Mouse (Mus musculus) limb, embryonic 11.5 days (tissue): ENCODE measurements at regions not wholly inside any gene's neighbourhood (a gene's known extent, or its start where the extent isn't known, plus 50 kb on each side); places are given as distances from the start of the nearest gene placed in this dataset.

Experiments
- ATAC-seq: fragments of 200-750 bp; cut with Nextera tagmentation; 2 replicates; pipeline ENCODE4 v1.8.0; 2017; ENCODE audit warnings: low read depth; ENCODE audit not compliant: insufficient number of reproducible peaks, low FRiP score, low TSS enrichment
- DNase-seq: peaks from one replicate; pipeline ENCODE4 v3.0.0-alpha.2; 2015; ENCODE audit warnings: low spot score
- H3K27ac ChIP-seq: fragments of 300-500 bp; sonication (generic); replicated peaks from 2 replicates; pipeline ENCODE4 v1.5.1; 2014; ENCODE audit warnings: low read depth, mild to moderate bottlenecking, low read length
- H3K27me3 ChIP-seq: fragments of 300-500 bp; sonication (generic); 2 replicates; pipeline ENCODE4 v1.6.1; 2014; ENCODE audit warnings: mild to moderate bottlenecking, low read length, mixed read lengths; ENCODE audit not compliant: control insufficient read depth, insufficient read depth
- H3K36me3 ChIP-seq: fragments of 300-500 bp; sonication (generic); 2 replicates; pipeline ENCODE4 v1.6.1; 2014; ENCODE audit warnings: mild to moderate bottlenecking, low read length, moderate library complexity, mixed read lengths; ENCODE audit not compliant: control insufficient read depth, insufficient read depth
- H3K4me1 ChIP-seq: fragments of 300-500 bp; sonication (generic); 2 replicates; pipeline ENCODE4 v1.6.1; 2014; ENCODE audit warnings: low read length, mixed read lengths; ENCODE audit not compliant: control insufficient read depth, insufficient read depth
- H3K4me2 ChIP-seq: fragments of 300-500 bp; sonication (generic); 2 replicates; pipeline ENCODE4 v1.6.1; 2014; ENCODE audit warnings: low read depth, mild to moderate bottlenecking, moderate library complexity; ENCODE audit not compliant: severe bottlenecking
- H3K4me3 ChIP-seq: fragments of 300-500 bp; sonication (generic); 2 replicates; pipeline ENCODE4 v1.5.1; 2014; ENCODE audit warnings: low read depth, low read length
- H3K9ac ChIP-seq: fragments of 300-500 bp; sonication (generic); 2 replicates; pipeline ENCODE4 v1.6.1; 2014; ENCODE audit warnings: mild to moderate bottlenecking, low read length
- H3K9me3 ChIP-seq: fragments of 300-500 bp; sonication (generic); 2 replicates; pipeline ENCODE4 v1.6.1; 2016; ENCODE audit warnings: low read length; ENCODE audit not compliant: control insufficient read depth
- WGBS: fragments of 180-500 bp; shearing (Covaris S2); extraction: QIAGEN DNeasy Blood & Tissue Kit; methylation state at CpG from one replicate; pipeline ENCODE4 v1.1.7; 2014; 5-methylcytosine and 5-hydroxymethylcytosine counted together

- H3K36me3 ChIP-seq: no peaks in the 10 kb centered on the region
- no peaks in the 10 kb centered on the region for H3K9me3 ChIP-seq
- WGBS: 94% methylated on average over 3 of the region's 3 CpGs
- H3K4me2 ChIP-seq: no peak overlapping the region
- no peak for ATAC-seq
- H3K4me1 ChIP-seq: no peaks in the 10 kb centered on the region
- no peak overlapping the region for H3K27ac ChIP-seq
- no peaks in the 10 kb centered on the region for H3K27me3 ChIP-seq
- DNase-seq: no peak
- H3K9ac ChIP-seq: no peak overlapping the region
- H3K4me3 ChIP-seq: no peak overlapping the region
Measured at GRCm38 (mm10) chr16:78090155-78090554, 211.1 kb upstream of the Cxadr start.

- Histone ChIP-seq H3K9me3 (no peaks in the 10 kb centered on the region), H3K9ac (no peak overlapping the region), H3K36me3 (no peaks in the 10 kb centered on the region), H3K4me1 (no peaks in the 10 kb centered on the region), H3K27me3 (no peaks in the 10 kb centered on the region), H3K4me2 (no peak overlapping the region), H3K27ac (no peak overlapping the region), H3K4me3 (no peak overlapping the region)
- DNase-seq (no peak), ATAC-seq (no peak; the same call in 1 of the 2 replicates)
- 54% methylated on average over 10 of the region's 10 CpGs for WGBS
Measured at GRCm38 (mm10) chr16:78067532-78068118, 233.7 kb upstream of the Cxadr start.

DNA sequence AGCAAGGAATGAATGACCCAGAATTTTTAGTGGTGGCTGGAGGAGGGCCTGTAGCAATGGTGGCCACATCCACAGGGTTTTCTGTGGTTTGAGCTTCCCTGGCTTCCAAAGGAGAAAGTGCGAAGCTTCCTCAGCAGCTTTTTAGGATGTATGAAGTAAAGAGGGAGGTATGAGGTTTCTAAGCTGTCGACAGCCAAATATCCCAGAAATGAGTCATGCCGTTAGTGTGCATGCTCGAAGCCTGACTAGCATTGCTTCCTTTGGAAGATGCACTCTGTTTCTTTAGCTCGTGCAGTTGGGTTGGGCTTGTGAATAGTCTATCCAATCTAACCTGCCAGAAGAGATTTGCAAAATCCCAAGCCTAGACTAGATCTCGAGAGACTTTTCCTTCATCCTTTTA lies 240.8 kb upstream of the Cxadr start:
- no peak overlapping the region for H3K9ac ChIP-seq
- H3K4me1 ChIP-seq: peaks cover 2% of the 10 kb centered on the region; the same call in 1 of the 2 replicates
- ATAC-seq (no peak), DNase-seq (no peak)
- WGBS: 92% methylated on average over 6 of the region's 6 CpGs
- H3K27ac ChIP-seq: no peak overlapping the region
- no peaks in the 10 kb centered on the region for H3K36me3 ChIP-seq
- H3K27me3 ChIP-seq: no peaks in the 10 kb centered on the region
- no peak overlapping the region for H3K4me3 ChIP-seq
- H3K9me3 ChIP-seq: no peaks in the 10 kb centered on the region
- H3K4me2 ChIP-seq: no peak overlapping the region

GRCm38 (mm10) chr16:78057549-78057948 lies 243.7 kb upstream of the Cxadr start:
- H3K9me3 ChIP-seq: no peaks in the 10 kb centered on the region
- no peak overlapping the region for H3K4me3 ChIP-seq
- ATAC-seq: peak; percentile 87; the same call in 1 of the 2 replicates
- no peaks in the 10 kb centered on the region for H3K36me3 ChIP-seq
- H3K27ac ChIP-seq: no peak overlapping the region
- H3K9ac ChIP-seq: no peak overlapping the region
- no peaks in the 10 kb centered on the region for H3K27me3 ChIP-seq
- H3K4me1 ChIP-seq: peaks cover 2% of the 10 kb centered on the region; the same call in 1 of the 2 replicates
- H3K4me2 ChIP-seq: no peak overlapping the region
- 54% methylated on average over 3 of the region's 3 CpGs for WGBS
- DNase-seq: no peak

DNA sequence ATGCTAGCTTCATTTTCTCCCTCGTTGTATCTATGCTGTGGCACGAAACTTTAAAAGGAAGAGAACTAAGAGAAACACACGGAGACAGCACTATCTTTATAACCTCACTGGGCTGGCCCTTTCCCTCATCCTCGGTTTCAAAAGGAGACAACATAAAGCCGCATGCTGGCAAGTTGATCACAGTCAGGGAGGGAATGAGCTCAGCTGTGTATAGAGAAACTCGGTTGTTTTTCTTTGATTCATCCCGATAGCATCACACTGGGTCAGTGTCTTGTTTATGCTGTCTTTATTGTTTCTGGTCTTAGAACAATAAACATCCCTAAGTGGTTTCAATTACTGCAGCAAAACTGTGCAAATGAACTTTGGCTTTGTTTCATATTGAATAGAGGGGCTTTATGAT lies 249.2 kb upstream of the Cxadr start:
- WGBS: 51% methylated on average over 7 of the region's 7 CpGs
- H3K9me3 ChIP-seq: no peaks in the 10 kb centered on the region
- no peak overlapping the region for H3K27ac ChIP-seq
- ATAC-seq: no peak
- no peak overlapping the region for H3K4me3 ChIP-seq
- DNase-seq: no peak
- H3K4me2 ChIP-seq: no peak overlapping the region
- H3K9ac ChIP-seq: no peak overlapping the region
- H3K4me1 ChIP-seq: peaks cover 2% of the 10 kb centered on the region; the same call in 1 of the 2 replicates
- H3K36me3 ChIP-seq: no peaks in the 10 kb centered on the region
- no peaks in the 10 kb centered on the region for H3K27me3 ChIP-seq

DNA sequence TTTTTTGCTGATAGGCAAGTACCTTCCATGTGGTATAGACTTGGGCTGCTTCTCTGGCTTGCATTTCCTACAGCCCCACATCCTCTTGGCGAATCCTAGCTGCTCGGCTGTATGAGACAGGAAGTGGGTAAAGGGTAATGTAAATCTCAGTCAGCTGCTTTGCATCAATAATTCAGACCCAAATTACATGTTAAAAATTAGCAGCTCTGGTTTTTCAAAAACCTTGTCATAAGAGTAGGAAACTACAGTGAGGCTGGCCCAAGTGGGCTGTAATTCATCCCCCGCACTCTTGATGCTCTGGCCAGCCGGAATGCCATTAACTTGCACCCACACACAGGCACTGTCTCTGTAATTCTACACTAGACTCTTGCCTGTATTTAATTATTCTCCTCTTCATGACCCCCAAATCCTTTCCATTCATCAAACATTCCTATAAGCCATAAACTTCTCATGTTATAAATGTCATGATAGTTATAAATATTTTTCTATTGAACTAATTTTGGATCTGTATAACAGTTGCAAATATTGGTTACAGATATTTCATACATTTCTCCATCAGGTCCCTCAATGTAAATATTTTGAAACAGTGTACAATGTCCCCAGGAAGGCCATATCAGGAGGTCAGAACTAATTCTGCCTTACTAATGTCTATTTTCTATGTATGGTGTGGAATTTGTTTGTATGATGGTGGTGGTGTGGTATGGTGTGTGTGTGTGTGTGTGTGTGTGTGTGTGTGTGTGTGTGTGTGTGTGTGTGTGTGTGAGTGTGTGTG lies 261.0 kb upstream of the Cxadr start:
- H3K9me3 ChIP-seq: no peaks in the 10 kb centered on the region
- DNase-seq (peak; percentile 35), ATAC-seq (peak; percentile 62; the same call in 1 of the 2 replicates)
- H3K27ac ChIP-seq: no peak overlapping the region
- WGBS: 48% methylated on average over 4 of the region's 4 CpGs
- H3K4me1 ChIP-seq: peaks cover 3% of the 10 kb centered on the region; the same call in 1 of the 2 replicates
- H3K36me3 ChIP-seq: no peaks in the 10 kb centered on the region
- H3K4me3 ChIP-seq: no peak overlapping the region
- no peaks in the 10 kb centered on the region for H3K27me3 ChIP-seq
- H3K4me2 ChIP-seq: no peak overlapping the region
- no peak overlapping the region for H3K9ac ChIP-seq

DNA sequence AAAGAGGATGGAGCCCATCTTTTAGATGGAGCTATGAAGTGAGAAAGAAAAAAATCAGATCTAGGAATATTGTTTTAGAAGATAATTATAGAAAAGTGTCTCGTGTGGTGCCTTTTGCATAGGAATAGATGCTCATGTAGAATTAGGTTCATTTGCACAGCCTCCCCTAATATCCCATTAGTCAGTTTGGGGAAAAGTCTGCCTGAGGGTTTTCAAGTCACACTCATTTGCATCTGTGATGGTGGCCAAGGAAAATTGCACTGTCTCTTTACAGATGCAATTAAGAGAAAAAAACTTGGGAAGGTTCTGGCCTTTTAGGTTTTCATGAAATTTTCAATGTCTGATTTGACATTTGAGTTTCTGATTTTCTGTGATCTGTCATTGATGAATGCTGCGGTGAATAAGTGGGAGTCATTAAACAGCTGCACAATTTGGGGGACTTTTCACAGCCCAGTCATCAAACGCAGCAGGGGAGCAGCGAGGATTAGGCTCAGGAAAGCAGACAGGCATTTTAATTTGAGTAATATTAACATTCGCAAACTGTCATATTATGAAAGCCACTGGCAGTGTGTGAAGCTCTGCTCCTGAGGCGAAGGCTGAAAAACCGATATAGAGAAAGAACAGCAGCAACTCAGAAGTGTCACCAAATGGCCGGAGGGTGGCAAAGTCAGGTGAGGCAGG lies 281.5 kb upstream of the Cxadr start:
- WGBS: 68% methylated on average over 8 of the region's 8 CpGs
- H3K27ac ChIP-seq: no peak overlapping the region
- H3K4me3 ChIP-seq: no peak overlapping the region
- H3K27me3 ChIP-seq: no peaks in the 10 kb centered on the region
- H3K9ac ChIP-seq: no peak overlapping the region
- H3K36me3 ChIP-seq: no peaks in the 10 kb centered on the region
- ATAC-seq (no peak), DNase-seq (no peak)
- no peak overlapping the region for H3K4me2 ChIP-seq
- H3K9me3 ChIP-seq: no peaks in the 10 kb centered on the region
- no peaks in the 10 kb centered on the region for H3K4me1 ChIP-seq

DNA sequence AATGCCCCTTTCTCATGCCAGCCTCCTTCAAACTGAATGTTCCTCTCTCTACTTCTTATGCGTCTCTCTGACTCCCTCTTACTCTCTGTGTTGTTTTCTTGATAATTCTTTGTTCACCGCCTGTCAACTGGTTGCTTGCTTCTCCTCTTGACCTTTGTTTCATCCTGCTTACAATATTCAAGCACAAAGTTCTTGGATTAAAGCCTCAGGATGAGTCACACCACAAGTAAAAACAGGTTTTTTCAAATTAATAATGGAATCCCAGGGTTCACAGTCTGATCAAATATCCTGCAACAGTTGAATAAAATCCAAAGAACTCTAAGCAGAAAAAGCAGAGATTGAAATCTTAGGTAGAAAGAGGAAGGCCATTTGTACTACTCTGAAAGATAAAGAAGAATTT lies 285.9 kb upstream of the Cxadr start:
- WGBS: 91% methylated on average over 2 of the region's 2 CpGs
- DNase-seq (no peak), ATAC-seq (no peak)
- Histone ChIP-seq H3K4me3 (no peak overlapping the region), H3K36me3 (no peaks in the 10 kb centered on the region), H3K27ac (no peak overlapping the region), H3K27me3 (no peaks in the 10 kb centered on the region), H3K9me3 (no peaks in the 10 kb centered on the region), H3K4me1 (no peaks in the 10 kb centered on the region), H3K9ac (no peak overlapping the region), H3K4me2 (no peak overlapping the region)
